Mouse (Mus musculus): ENCODE measurements around the gene Sin3b. TPM values are rescaled to one million over a fixed set of nuclear protein-coding genes. Genes with fewer than 3 reads are reported as not detected.
"Not testable (repeated sequence)": the region's sequence is repeated elsewhere in the genome, so short reads cannot be mapped to it uniquely, and the experiment has no call there.

Gene Sin3b
- polyA plus RNA-seq (2015; fragmentation: Nextera tagmentation; extraction: Ambion mirVana), result 192 and 208 TPM in 2 replicates

GRCm38 (mm10) chr8:72722769-72723650, at the start of gene Sin3b:
TSS of gene Sin3b (plus strand) at chr8:72723285.
- Histone ChIP-seq H3K9ac (replicated peaks; ENCODE audit: low read depth, low read length) (peak within 1 kb of the TSS; percentile 95), H3K4me1 (replicated peaks; ENCODE audit: control insufficient read depth, insufficient read depth, low read length) (peaks cover 10% of the 10 kb centered on the region), H3K27me3 (replicated peaks; ENCODE audit: control insufficient read depth, insufficient read depth, low read length) (no peaks in the 10 kb centered on the region), H3K27ac (ENCODE audit: low read length) (no peak within 1 kb of the TSS), H3K4me2 (ENCODE audit: low read length) (peak within 1 kb of the TSS; percentile 91), H3K9me3 (ENCODE audit: control insufficient read depth, low read length) (no peaks in the 10 kb centered on the region), H3K4me3 (replicated peaks; ENCODE audit: low read length) (peak within 1 kb of the TSS; percentile 83), H3K36me3 (ENCODE audit: control insufficient read depth, insufficient read depth) (peaks cover 22% of the 10 kb centered on the region)
- ATAC-seq, result peak; percentile 99
- WGBS, result 14% methylated on average over 56 of the region's 56 CpGs

- no peak overlapping the region for H3K4me3 ChIP-seq (replicated peaks; ENCODE audit: low read length)
- WGBS, result 87% methylated on average over 2 of the region's 2 CpGs
Measured at GRCm38 (mm10) chr8:72674184-72674583, 48.9 kb upstream of the Sin3b start.

GRCm38 (mm10) chr8:72676436-72676835, 46.6 kb upstream of the Sin3b start:
- Histone ChIP-seq H3K9me3 (ENCODE audit: control insufficient read depth, low read length) (no peaks in the 10 kb centered on the region), H3K36me3 (ENCODE audit: control insufficient read depth, insufficient read depth) (no peaks in the 10 kb centered on the region), H3K4me2 (ENCODE audit: low read length) (no peak overlapping the region), H3K4me1 (replicated peaks; ENCODE audit: control insufficient read depth, insufficient read depth, low read length) (no peaks in the 10 kb centered on the region), H3K27ac (ENCODE audit: low read length) (no peak overlapping the region), H3K9ac (replicated peaks; ENCODE audit: low read depth, low read length) (no peak overlapping the region), H3K27me3 (replicated peaks; ENCODE audit: control insufficient read depth, insufficient read depth, low read length) (no peaks in the 10 kb centered on the region), H3K4me3 (replicated peaks; ENCODE audit: low read length) (no peak overlapping the region)
- 59% methylated on average over 4 of the region's 4 CpGs for WGBS
- ATAC-seq, result no peak

More at GRCm38 (mm10) chr8:72674184-72674583, 48.9 kb upstream of the Sin3b start:
- Histone ChIP-seq H3K4me2 (ENCODE audit: low read length) (no peak overlapping the region), H3K27me3 (replicated peaks; ENCODE audit: control insufficient read depth, insufficient read depth, low read length) (no peaks in the 10 kb centered on the region), H3K4me1 (replicated peaks; ENCODE audit: control insufficient read depth, insufficient read depth, low read length) (no peaks in the 10 kb centered on the region), H3K9ac (replicated peaks; ENCODE audit: low read depth, low read length) (no peak overlapping the region), H3K27ac (ENCODE audit: low read length) (no peak overlapping the region), H3K9me3 (ENCODE audit: control insufficient read depth, low read length) (no peaks in the 10 kb centered on the region), H3K36me3 (ENCODE audit: control insufficient read depth, insufficient read depth) (no peaks in the 10 kb centered on the region)
- no peak for ATAC-seq

- H3K4me2 ChIP-seq (ENCODE audit: low read length), result not testable (repeated sequence)
Measured at GRCm38 (mm10) chr8:72676844-72677243, 46.2 kb upstream of the Sin3b start.

GRCm38 (mm10) chr8:72677331-72677730, 45.8 kb upstream of the Sin3b start:
- H3K9ac ChIP-seq (replicated peaks; ENCODE audit: low read depth, low read length), result no peak overlapping the region
- no peak overlapping the region for H3K4me3 ChIP-seq (replicated peaks; ENCODE audit: low read length)
- WGBS, result 57% methylated on average over 5 of the region's 5 CpGs
- ATAC-seq, result no peak
- no peaks in the 10 kb centered on the region for H3K27me3 ChIP-seq (replicated peaks; ENCODE audit: control insufficient read depth, insufficient read depth, low read length)
- no peak overlapping the region for H3K4me2 ChIP-seq (ENCODE audit: low read length)
- H3K4me1 ChIP-seq (replicated peaks; ENCODE audit: control insufficient read depth, insufficient read depth, low read length), result no peaks in the 10 kb centered on the region
- no peaks in the 10 kb centered on the region for H3K36me3 ChIP-seq (ENCODE audit: control insufficient read depth, insufficient read depth)
- no peaks in the 10 kb centered on the region for H3K9me3 ChIP-seq (ENCODE audit: control insufficient read depth, low read length)
- H3K27ac ChIP-seq (ENCODE audit: low read length), result no peak overlapping the region

More at GRCm38 (mm10) chr8:72676844-72677243, 46.2 kb upstream of the Sin3b start:
- H3K9ac ChIP-seq (replicated peaks; ENCODE audit: low read depth, low read length); H3K36me3 ChIP-seq (ENCODE audit: control insufficient read depth, insufficient read depth); H3K4me1 ChIP-seq (replicated peaks; ENCODE audit: control insufficient read depth, insufficient read depth, low read length); H3K27ac ChIP-seq (ENCODE audit: low read length); ATAC-seq; H3K9me3 ChIP-seq (ENCODE audit: control insufficient read depth, low read length); H3K4me3 ChIP-seq (replicated peaks; ENCODE audit: low read length); H3K27me3 ChIP-seq (replicated peaks; ENCODE audit: control insufficient read depth, insufficient read depth, low read length): not testable (repeated sequence)
- WGBS, result 19% methylated on average over 2 of the region's 2 CpGs

GRCm38 (mm10) chr8:72680133-72680532, 43.0 kb upstream of the Sin3b start:
- no peaks in the 10 kb centered on the region for H3K36me3 ChIP-seq (ENCODE audit: control insufficient read depth, insufficient read depth)
- peak; percentile 78; the same call in 1 of the 2 replicates for ATAC-seq
- H3K4me2 ChIP-seq (ENCODE audit: low read length), result no peak overlapping the region
- no peaks in the 10 kb centered on the region for H3K27me3 ChIP-seq (replicated peaks; ENCODE audit: control insufficient read depth, insufficient read depth, low read length)
- no peak overlapping the region for H3K27ac ChIP-seq (ENCODE audit: low read length)
- WGBS, result 8% methylated on average over 3 of the region's 3 CpGs
- H3K4me1 ChIP-seq (replicated peaks; ENCODE audit: control insufficient read depth, insufficient read depth, low read length), result no peaks in the 10 kb centered on the region
- H3K9me3 ChIP-seq (ENCODE audit: control insufficient read depth, low read length), result no peaks in the 10 kb centered on the region
- H3K4me3 ChIP-seq (replicated peaks; ENCODE audit: low read length), result no peak overlapping the region
- no peak overlapping the region for H3K9ac ChIP-seq (replicated peaks; ENCODE audit: low read depth, low read length)

- ATAC-seq, result no peak
- no peaks in the 10 kb centered on the region for H3K9me3 ChIP-seq (ENCODE audit: control insufficient read depth, low read length)
- H3K27me3 ChIP-seq (replicated peaks; ENCODE audit: control insufficient read depth, insufficient read depth, low read length), result no peaks in the 10 kb centered on the region
- no peak overlapping the region for H3K4me2 ChIP-seq (ENCODE audit: low read length)
- H3K27ac ChIP-seq (ENCODE audit: low read length), result no peak overlapping the region
- H3K9ac ChIP-seq (replicated peaks; ENCODE audit: low read depth, low read length), result no peak overlapping the region
- no peaks in the 10 kb centered on the region for H3K36me3 ChIP-seq (ENCODE audit: control insufficient read depth, insufficient read depth)
- 81% methylated on average over 4 of the region's 4 CpGs for WGBS
- H3K4me3 ChIP-seq (replicated peaks; ENCODE audit: low read length), result no peak overlapping the region
- H3K4me1 ChIP-seq (replicated peaks; ENCODE audit: control insufficient read depth, insufficient read depth, low read length), result no peaks in the 10 kb centered on the region
Measured at GRCm38 (mm10) chr8:72682051-72682687, 40.9 kb upstream of the Sin3b start.

GRCm38 (mm10) chr8:72683010-72683521, 40.0 kb upstream of the Sin3b start:
- Histone ChIP-seq H3K27me3 (replicated peaks; ENCODE audit: control insufficient read depth, insufficient read depth, low read length) (no peaks in the 10 kb centered on the region), H3K4me1 (replicated peaks; ENCODE audit: control insufficient read depth, insufficient read depth, low read length) (no peaks in the 10 kb centered on the region), H3K4me3 (replicated peaks; ENCODE audit: low read length) (no peak overlapping the region), H3K9me3 (ENCODE audit: control insufficient read depth, low read length) (no peaks in the 10 kb centered on the region), H3K27ac (ENCODE audit: low read length) (no peak overlapping the region), H3K9ac (replicated peaks; ENCODE audit: low read depth, low read length) (no peak overlapping the region), H3K4me2 (ENCODE audit: low read length) (no peak overlapping the region), H3K36me3 (ENCODE audit: control insufficient read depth, insufficient read depth) (no peaks in the 10 kb centered on the region)
- WGBS, result 61% methylated on average over 2 of the region's 2 CpGs
- no peak for ATAC-seq

GRCm38 (mm10) chr8:72683572-72684099, 39.4 kb upstream of the Sin3b start:
- not testable (repeated sequence) for ATAC-seq; H3K4me2 ChIP-seq (ENCODE audit: low read length); H3K27me3 ChIP-seq (replicated peaks; ENCODE audit: control insufficient read depth, insufficient read depth, low read length); H3K36me3 ChIP-seq (ENCODE audit: control insufficient read depth, insufficient read depth); H3K4me3 ChIP-seq (replicated peaks; ENCODE audit: low read length); H3K4me1 ChIP-seq (replicated peaks; ENCODE audit: control insufficient read depth, insufficient read depth, low read length); H3K9ac ChIP-seq (replicated peaks; ENCODE audit: low read depth, low read length); H3K27ac ChIP-seq (ENCODE audit: low read length); H3K9me3 ChIP-seq (ENCODE audit: control insufficient read depth, low read length)
- WGBS, result 92% methylated on average over 5 of the region's 5 CpGs
